In genomic region chr9:122109553-122110225, GRCm38 (mm10) we compare ENCODE assay signal across 8 mouse cellular contexts. TPM values are rescaled to one million over a fixed set of nuclear protein-coding genes. Genes with fewer than 3 reads are reported as not detected.
DNase-seq lines count a peak whose midpoint lies in the region; ATAC-seq and TF ChIP-seq lines count a peak whose summit lies in the region.

No protein-coding gene starts in this region.

- H3K9me3 ChIP-seq in hindbrain, embryonic 12.5 days (replicated peaks), result no peaks in the 10 kb centered on the region
- H3K9me3 ChIP-seq in lung, embryonic 14.5 days (ENCODE audit: low read depth, low read length), result no peaks in the 10 kb centered on the region

- WGBS in hindbrain, embryonic 12.5 days, result 52% methylated on average over 8 of the region's 8 CpGs
- 58% methylated on average over 8 of the region's 8 CpGs for WGBS in lung, embryonic 14.5 days

- H3K4me3 ChIP-seq in hindbrain, embryonic 12.5 days, result no peak overlapping the region
- H3K4me3 ChIP-seq in lung, embryonic 14.5 days (ENCODE audit: low read depth, low read length), result no peak overlapping the region

- H3K27me3 ChIP-seq in hindbrain, embryonic 12.5 days, result no peaks in the 10 kb centered on the region
- H3K27me3 ChIP-seq in lung, embryonic 14.5 days (ENCODE audit: insufficient read depth, low read length), result no peaks in the 10 kb centered on the region

- peak; percentile 37 to 46 for DNase-seq in cerebellum, postnatal 14 days
- peak; percentile 20 for DNase-seq in right cerebral cortex, adult 18-20 months
- no peak for DNase-seq in right cerebral cortex, postnatal 25 days
- DNase-seq in lung, embryonic 14.5 days, result peak; percentile 66
- no peak for DNase-seq in embryo, embryonic 10.5 days (ENCODE audit: low spot score)

- ATAC-seq in cerebellum, adult (ENCODE audit: insufficient number of reproducible peaks, low FRiP score, low TSS enrichment), result no peak
- no peak for ATAC-seq in hindbrain, embryonic 12.5 days (ENCODE audit: low FRiP score)
- ATAC-seq in lung, embryonic 14.5 days (ENCODE audit: insufficient read depth), result peak; percentile 60
- ATAC-seq in erythroblast, adult 5-6 weeks (replicated peaks; ENCODE audit: low FRiP score, poor library complexity, severe bottlenecking), result no peak

- no peak for TF ChIP-seq CTCF in lung, embryonic 14.5 days (IDR thresholded peaks at IDR 0.05; ENCODE audit: low read depth)

- no peaks in the 10 kb centered on the region for H3K36me3 ChIP-seq in hindbrain, embryonic 12.5 days
- H3K36me3 ChIP-seq in lung, embryonic 14.5 days (ENCODE audit: insufficient read depth), result no peaks in the 10 kb centered on the region

- no peaks in the 10 kb centered on the region for H3K4me1 ChIP-seq in hindbrain, embryonic 12.5 days
- H3K4me1 ChIP-seq in lung, embryonic 14.5 days (ENCODE audit: insufficient read depth), result peaks cover 6% of the 10 kb centered on the region

- no peak overlapping the region for H3K4me2 ChIP-seq in hindbrain, embryonic 12.5 days (replicated peaks)
- H3K4me2 ChIP-seq in lung, embryonic 14.5 days, result no peak overlapping the region

- H3K27ac ChIP-seq in hindbrain, embryonic 12.5 days, result 0 out of 2 replicates have a peak overlapping the region, but pooled peaks have one; percentile 23
- H3K27ac ChIP-seq in lung, embryonic 14.5 days (ENCODE audit: low read depth), result peak overlapping the region; percentile 65

- H3K9ac ChIP-seq in hindbrain, embryonic 12.5 days, result no peak overlapping the region
- no peak overlapping the region for H3K9ac ChIP-seq in lung, embryonic 14.5 days

RNA-seq across cellular contexts. Expression of gene Snrk, which starts 7.4 kb away (rescaled TPM):
- 55.7 and 57.8 TPM in 2 replicates for polyA plus RNA-seq in hindbrain, embryonic 12.5 days (2016; fragmentation: Nextera tagmentation; extraction: Ambion mirVana)
- polyA plus RNA-seq in lung, embryonic 14.5 days (2014; fragmentation: Nextera tagmentation; extraction: Ambion mirVana), result 57.9 and 58.4 TPM in 2 replicates
- total RNA-seq in erythroblast, adult 5-6 weeks (2015; ENCODE audit: low replicate concordance), result 4.2 and 10.0 TPM in 2 replicates
- 10.0 and 28.9 TPM in 2 replicates for total RNA-seq in erythroblast, adult 5-6 weeks (2017; ENCODE audit: low replicate concordance)

Comparison
In these comparisons a context has a peak if more than half of its experiments do, and no peak if none do; other contexts are left out.
1. DNase-seq: peak in cerebellum, postnatal 14 days (2 of 2), right cerebral cortex, adult 18-20 months (single experiment) and lung, embryonic 14.5 days (single experiment); none in right cerebral cortex, postnatal 25 days (single experiment) and embryo, embryonic 10.5 days (single experiment).